Mouse (Mus musculus) retina, postnatal 1 day (tissue): Measurements from ENCODE around the gene Slitrk6.

Experiments used
- DNase-seq: peaks from one replicate; pipeline ENCODE4 v3.0.0-alpha.2; 2012

Gene Slitrk6

GRCm38 (mm10) chr14:110754484-110755307 is at the start of gene Slitrk6:
Gene Slitrk6 (minus strand): TSS chr14:110755149.
- DNase-seq = peak; percentile 62

- DNase-seq = no peak
Measured at GRCm38 (mm10) chr14:110777546-110777945, 22.6 kb upstream of the Slitrk6 start.

GRCm38 (mm10) chr14:110770694-110771093 is 15.7 kb upstream of the Slitrk6 start:
- DNase-seq = no peak

- DNase-seq = peak; percentile 63
Measured at GRCm38 (mm10) chr14:110762588-110763220, 7.8 kb upstream of the Slitrk6 start.

- no peak for DNase-seq
Measured at GRCm38 (mm10) chr14:110760909-110761308, 6.0 kb upstream of the Slitrk6 start.

GRCm38 (mm10) chr14:110755308-110755650 is 330 bp upstream of the Slitrk6 start:
- no peak for DNase-seq

- DNase-seq = peak; percentile 8
Measured at GRCm38 (mm10) chr14:110739861-110740260, 15.1 kb downstream of the Slitrk6 start.

- DNase-seq = no peak
Measured at GRCm38 (mm10) chr14:110739368-110739767, 15.6 kb downstream of the Slitrk6 start.

- no peak for DNase-seq
Measured at GRCm38 (mm10) chr14:110728344-110728910, 26.5 kb downstream of the Slitrk6 start.

GRCm38 (mm10) chr14:110724026-110724576 is 30.8 kb downstream of the Slitrk6 start:
- peak; percentile 9 for DNase-seq
